Mouse (Mus musculus) forebrain, embryonic 16.5 days (tissue): ENCODE measurements around the gene Gtf2h3. TPM values are rescaled to one million over a fixed set of nuclear protein-coding genes. Genes with fewer than 3 reads are reported as not detected.

Experiments used
- ATAC-seq: fragments of 200-750 bp; cut with Nextera tagmentation; 2 replicates; pipeline ENCODE4 v1.8.0; 2017; ENCODE audit warnings: mild to moderate bottlenecking, moderate library complexity
- H3K27ac ChIP-seq: fragments of 300-500 bp; sonication (generic); 2 replicates; pipeline ENCODE4 v1.5.1; 2014; ENCODE audit warnings: low read length, control low read depth
- H3K27me3 ChIP-seq: fragments of 300-500 bp; sonication (generic); replicated peaks from 2 replicates; pipeline ENCODE4 v1.6.1; 2014; ENCODE audit warnings: low read length; ENCODE audit not compliant: control insufficient read depth, insufficient read depth
- H3K36me3 ChIP-seq: fragments of 300-500 bp; sonication (generic); 2 replicates; pipeline ENCODE4 v1.6.1; 2014; ENCODE audit not compliant: control insufficient read depth, insufficient read depth
- H3K4me1 ChIP-seq: fragments of 300-500 bp; sonication (generic); replicated peaks from 2 replicates; pipeline ENCODE4 v1.6.1; 2014; ENCODE audit warnings: low read length; ENCODE audit not compliant: control insufficient read depth, insufficient read depth
- H3K4me2 ChIP-seq: fragments of 300-500 bp; sonication (generic); 2 replicates; pipeline ENCODE4 v1.6.1; 2014; ENCODE audit warnings: mild to moderate bottlenecking, low read length, control low read depth
- H3K4me3 ChIP-seq: fragments of 300-500 bp; sonication (generic); replicated peaks from 2 replicates; pipeline ENCODE4 v1.5.1; 2014; ENCODE audit warnings: mild to moderate bottlenecking, low read length, control low read depth
- H3K9ac ChIP-seq: fragments of 300-500 bp; sonication (generic); replicated peaks from 2 replicates; pipeline ENCODE4 v1.6.1; 2014; ENCODE audit warnings: low read depth, low read length, control low read depth
- H3K9me3 ChIP-seq: fragments of 300-500 bp; sonication (generic); 2 replicates; pipeline ENCODE4 v1.6.1; 2016; ENCODE audit warnings: low read length; ENCODE audit not compliant: control insufficient read depth
- WGBS: fragments of 180-500 bp; shearing (Covaris S2); extraction: QIAGEN DNeasy Blood & Tissue Kit; methylation state at CpG from one replicate; pipeline ENCODE4 v1.1.7; 2014; 5-methylcytosine and 5-hydroxymethylcytosine counted together
- polyA plus RNA-seq: library from polyadenylated mRNA; unstranded; fragments of >200 nt; fragmentation: Nextera tagmentation; extraction: Ambion mirVana; gene quantifications from 2 replicates; pipeline ENCODE4 v1.2.1, GENCODE M21; 2015

Gtf2h3 gene
- polyA plus RNA-seq, 1 experiment from 2014 or later = 59.1 TPM

DNA sequence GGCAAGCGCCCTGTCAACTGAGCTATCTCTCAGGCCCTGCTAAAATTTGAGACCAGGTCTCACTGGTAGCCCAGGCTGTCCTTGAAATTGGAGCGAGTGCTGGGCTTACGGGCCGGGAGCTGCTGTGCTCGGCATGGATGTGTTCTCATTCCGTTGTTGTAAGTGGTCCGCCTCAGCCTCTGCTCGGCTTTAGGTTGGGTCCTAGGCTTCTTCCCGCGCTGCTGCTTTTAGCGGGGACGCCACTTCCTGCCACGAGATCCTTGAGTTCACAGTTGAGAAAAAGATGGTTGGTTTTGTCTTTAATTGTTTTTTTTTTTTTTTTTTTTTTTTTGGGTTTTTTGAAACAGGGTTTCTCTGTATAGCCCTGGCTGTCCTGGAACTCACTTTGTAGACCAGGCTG, 58.9 kb downstream of the Gtf2h3 start:
- ATAC-seq = no peak
- no peak overlapping the region for H3K4me3 ChIP-seq
- peaks cover 63% of the 10 kb centered on the region for H3K36me3 ChIP-seq
- H3K4me2 ChIP-seq = no peak overlapping the region
- H3K4me1 ChIP-seq = no peaks in the 10 kb centered on the region
- H3K9me3 ChIP-seq = no peaks in the 10 kb centered on the region
- H3K27ac ChIP-seq = no peak overlapping the region
- no peaks in the 10 kb centered on the region for H3K27me3 ChIP-seq
- no peak overlapping the region for H3K9ac ChIP-seq
- WGBS = 96% methylated on average over 13 of the region's 13 CpGs

Other genes starting within 250 kb of the Gtf2h3 start
- gene Cdk2ap1, start 216.1 kb upstream of the Gtf2h3 start, polyA plus RNA-seq = 60.5 and 74.2 TPM in 2 replicates
- 109 and 110 TPM in 2 replicates for gene Sbno1, start 153.1 kb upstream of the Gtf2h3 start, polyA plus RNA-seq
- 21.5 and 21.9 TPM in 2 replicates for gene Kmt5a, start 139.2 kb upstream of the Gtf2h3 start, polyA plus RNA-seq
- 26.4 and 28.0 TPM in 2 replicates for gene Rilpl2, start 100.8 kb upstream of the Gtf2h3 start, polyA plus RNA-seq
- 21.8 and 25.1 TPM in 2 replicates for gene Snrnp35, start 96.0 kb upstream of the Gtf2h3 start, polyA plus RNA-seq
- 9.7 and 11.8 TPM in 2 replicates for gene Rilpl1, start 47.7 kb upstream of the Gtf2h3 start, polyA plus RNA-seq
- gene Tmed2, start 38.4 kb upstream of the Gtf2h3 start, polyA plus RNA-seq = 397 and 404 TPM in 2 replicates
- gene Ddx55, start 26.3 kb upstream of the Gtf2h3 start, polyA plus RNA-seq = 21.9 and 30.5 TPM in 2 replicates
- 71.1 and 80.1 TPM in 2 replicates for gene Eif2b1, start within 50 bp of the Gtf2h3 start, polyA plus RNA-seq
- 40.0 and 43.7 TPM in 2 replicates for gene Atp6v0a2, start 49.4 kb downstream of the Gtf2h3 start, polyA plus RNA-seq
- 0.17 and 0.22 TPM in 2 replicates for gene Dnah10, start 145.9 kb downstream of the Gtf2h3 start, polyA plus RNA-seq